Mouse (Mus musculus): Measurements from ENCODE around the gene Tmed4. TPM values are rescaled to one million over a fixed set of nuclear protein-coding genes. Genes with fewer than 3 reads are reported as not detected.
"Not testable (repeated sequence)": the region's sequence is repeated elsewhere in the genome, so short reads cannot be mapped to it uniquely, and the experiment has no call there.

Gene Tmed4
- total RNA-seq, 1 experiment from 2014 or later, result 39.8 TPM

DNA sequence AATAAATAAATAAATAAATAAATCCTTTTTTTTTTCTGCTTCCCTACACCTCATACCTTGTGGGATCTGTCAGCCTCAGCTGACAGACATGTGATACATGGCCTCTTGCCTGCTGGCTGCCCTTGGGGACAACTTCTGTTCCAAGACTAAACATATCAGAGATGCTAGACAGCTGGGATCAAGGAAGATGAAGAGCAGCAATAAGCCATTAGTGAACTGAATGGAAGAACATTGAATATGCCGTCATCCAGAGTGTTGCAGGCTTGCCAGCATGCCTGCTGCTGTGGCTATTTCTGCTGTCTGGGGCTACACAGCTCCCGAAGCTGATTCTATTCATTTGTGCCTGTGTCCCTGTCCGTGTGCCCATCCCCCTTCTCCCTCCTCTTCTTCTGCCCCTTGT lies 8.3 kb upstream of the Tmed4 start:
- no peak for ATAC-seq (ENCODE audit: extremely low read depth, insufficient number of reproducible peaks, low FRiP score, poor library complexity, severe bottlenecking)

DNA sequence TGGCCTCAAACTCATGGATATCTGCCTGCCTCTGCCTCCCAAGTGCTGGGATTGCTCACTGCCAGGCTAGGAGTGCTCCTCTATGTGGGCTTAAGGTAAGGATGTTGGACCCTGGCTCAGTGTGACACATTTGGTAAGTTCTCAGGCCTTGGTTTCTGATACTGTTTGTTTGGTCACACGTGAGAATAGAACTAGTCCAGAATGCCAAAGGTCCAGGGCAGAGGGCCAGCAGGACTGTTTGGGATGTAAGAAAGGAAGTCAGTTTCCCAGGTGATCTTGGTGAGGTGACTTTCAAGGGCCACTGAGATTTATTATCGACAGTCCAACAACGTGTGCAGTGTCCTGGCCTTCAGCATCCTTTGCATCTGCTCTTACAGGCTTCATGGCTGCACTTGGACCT lies 1.8 kb upstream of the Tmed4 start:
- ATAC-seq (ENCODE audit: extremely low read depth, insufficient number of reproducible peaks, low FRiP score, poor library complexity, severe bottlenecking), result no peak

DNA sequence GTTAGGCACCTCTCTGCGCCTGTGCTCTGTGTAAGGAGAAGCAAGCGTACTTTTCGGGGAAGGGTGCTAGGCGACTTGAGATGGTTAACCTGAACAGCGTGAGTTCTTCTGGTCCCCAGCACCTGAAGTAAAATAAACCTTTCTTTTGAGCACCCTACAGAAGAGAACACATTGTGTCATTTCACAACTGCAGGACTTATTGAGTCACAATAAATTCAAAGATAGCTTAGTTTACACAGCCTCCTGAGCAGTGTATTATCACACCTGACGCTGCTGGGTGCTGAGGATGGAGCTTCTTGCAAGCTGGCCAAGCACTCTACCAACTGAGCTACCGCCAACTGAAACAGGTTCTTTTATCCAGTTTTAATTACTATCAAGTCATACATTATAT lies 419 bp upstream of the Tmed4 start:
- ATAC-seq (ENCODE audit: extremely low read depth, insufficient number of reproducible peaks, low FRiP score, poor library complexity, severe bottlenecking), result no peak

DNA sequence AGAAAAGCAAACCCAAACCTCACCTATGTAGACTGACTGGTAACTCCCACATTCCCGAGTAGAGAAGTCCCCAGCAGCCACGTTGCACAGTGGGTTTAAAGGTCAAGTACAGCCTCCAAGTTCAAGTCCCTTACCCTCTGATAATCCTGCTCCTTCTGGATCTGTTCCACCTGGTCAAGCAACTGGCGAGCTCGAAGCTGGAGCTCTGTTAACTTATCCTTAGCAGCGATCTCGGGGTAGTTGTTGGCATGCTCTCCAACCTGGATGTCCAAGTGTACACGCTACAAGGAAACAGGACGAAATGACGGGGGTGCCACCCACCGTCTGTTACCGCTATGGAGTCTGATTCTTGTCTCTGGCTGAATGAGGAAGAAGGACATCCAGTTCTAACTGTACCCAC lies 1.1 kb downstream of the Tmed4 start:
- ATAC-seq (ENCODE audit: extremely low read depth, insufficient number of reproducible peaks, low FRiP score, poor library complexity, severe bottlenecking), result no peak

DNA sequence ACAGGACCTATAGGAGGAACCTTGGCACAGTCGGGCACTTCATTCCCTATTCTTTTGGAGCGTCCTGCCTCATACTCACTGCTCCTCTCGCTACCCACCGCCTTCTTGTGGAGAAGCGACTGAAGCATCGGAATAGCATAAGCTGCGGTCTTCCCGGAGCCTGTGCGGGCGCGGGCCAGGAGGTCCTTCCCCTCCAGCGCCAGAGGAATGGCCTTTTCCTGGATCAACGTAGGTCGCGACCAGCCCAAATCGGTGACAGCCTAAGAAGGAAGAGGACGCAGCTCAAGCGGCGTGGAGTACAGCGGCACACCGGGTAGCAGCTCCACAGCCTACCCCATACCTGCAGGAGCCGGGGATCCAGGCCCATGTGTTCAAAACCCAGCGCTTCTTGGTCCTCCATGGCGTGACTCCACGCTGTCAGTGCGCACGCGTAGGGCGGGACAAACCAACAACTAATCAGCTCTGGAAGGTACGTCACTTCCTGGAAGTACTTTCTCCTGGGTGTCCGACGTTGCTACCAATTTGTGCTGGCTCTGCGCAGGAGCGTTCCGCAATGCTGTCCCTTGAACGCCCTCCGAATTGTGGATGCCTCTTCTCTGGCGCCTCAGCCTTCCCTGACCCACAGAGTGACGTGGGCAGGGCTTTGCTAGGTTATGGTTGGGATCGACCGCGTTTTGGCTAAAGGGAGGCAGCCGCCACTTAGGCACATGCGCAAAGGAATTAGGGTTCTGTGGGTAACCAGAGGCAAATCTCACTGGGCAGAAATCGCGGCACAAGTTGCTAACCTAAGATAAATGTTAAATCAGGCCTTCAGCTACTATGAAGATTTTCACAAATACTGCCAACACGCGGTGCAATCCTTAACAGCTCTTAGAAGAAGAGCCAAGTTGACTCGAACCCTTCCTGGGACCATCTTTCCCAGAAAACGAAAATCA lies 7.1 kb downstream of the Tmed4 start, which contains the start of gene Ddx56:
TSS of gene Ddx56 (minus strand) at position 453 of the 935 bp plus-strand sequence.
- ATAC-seq (ENCODE audit: extremely low read depth, insufficient number of reproducible peaks, low FRiP score, poor library complexity, severe bottlenecking), result peak; percentile 98

- no peak for ATAC-seq (ENCODE audit: extremely low read depth, insufficient number of reproducible peaks, low FRiP score, poor library complexity, severe bottlenecking)
Measured at GRCm38 (mm10) chr11:6266621-6267020, 8.0 kb downstream of the Tmed4 start.

DNA sequence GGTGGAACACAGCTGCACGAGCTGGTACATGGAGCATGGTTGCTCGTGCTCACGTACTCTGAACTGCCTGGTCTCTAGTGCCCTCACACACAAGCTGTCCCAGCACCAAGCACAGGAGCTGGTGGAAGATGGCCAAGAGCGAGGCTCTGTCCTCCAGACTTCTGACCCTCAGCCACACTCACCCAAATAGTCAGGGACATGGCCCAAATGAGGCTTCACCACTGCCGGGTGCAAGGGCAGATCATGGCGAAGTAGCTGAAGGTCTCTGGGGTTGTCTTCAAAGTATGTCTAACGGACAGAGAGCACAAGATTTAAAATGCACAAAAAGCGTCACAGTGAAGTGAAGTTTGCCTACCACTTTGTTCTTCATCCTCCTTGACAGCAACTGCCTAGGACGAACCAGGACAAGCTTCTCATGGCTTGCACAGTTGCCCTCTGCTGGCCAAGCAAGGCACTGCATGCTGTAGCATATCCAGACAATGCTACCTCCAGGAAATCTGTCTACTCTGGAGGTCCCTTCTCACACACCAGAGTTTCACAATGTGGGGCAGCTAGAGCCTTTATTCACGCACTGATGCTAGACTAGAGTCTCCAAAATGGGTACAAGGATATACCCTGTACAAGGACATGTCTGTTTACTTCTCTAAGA lies 13.1 kb downstream of the Tmed4 start:
- ATAC-seq (ENCODE audit: extremely low read depth, insufficient number of reproducible peaks, low FRiP score, poor library complexity, severe bottlenecking), result peak; percentile 66; the same call in 1 of the 2 replicates

DNA sequence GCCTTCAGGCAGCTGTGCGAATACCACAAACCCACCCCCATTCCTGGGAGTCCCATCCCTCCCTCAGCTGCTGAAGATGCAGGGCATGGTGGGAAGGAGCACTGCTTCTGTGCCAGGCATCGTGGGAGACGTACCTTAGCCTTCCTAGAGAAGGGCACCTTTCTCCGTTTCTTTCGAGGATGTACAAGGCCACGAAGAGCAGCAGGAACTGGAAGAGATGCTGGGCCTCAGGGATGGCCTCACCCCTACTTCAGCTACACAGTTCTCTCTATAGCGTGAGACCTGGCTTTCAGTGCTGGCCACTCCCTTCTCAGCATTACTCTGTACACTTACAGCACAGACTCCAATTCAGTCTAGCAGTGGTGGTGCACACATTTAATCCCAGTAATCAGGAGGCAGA lies 15.3 kb downstream of the Tmed4 start:
- ATAC-seq (ENCODE audit: extremely low read depth, insufficient number of reproducible peaks, low FRiP score, poor library complexity, severe bottlenecking), result no peak

DNA sequence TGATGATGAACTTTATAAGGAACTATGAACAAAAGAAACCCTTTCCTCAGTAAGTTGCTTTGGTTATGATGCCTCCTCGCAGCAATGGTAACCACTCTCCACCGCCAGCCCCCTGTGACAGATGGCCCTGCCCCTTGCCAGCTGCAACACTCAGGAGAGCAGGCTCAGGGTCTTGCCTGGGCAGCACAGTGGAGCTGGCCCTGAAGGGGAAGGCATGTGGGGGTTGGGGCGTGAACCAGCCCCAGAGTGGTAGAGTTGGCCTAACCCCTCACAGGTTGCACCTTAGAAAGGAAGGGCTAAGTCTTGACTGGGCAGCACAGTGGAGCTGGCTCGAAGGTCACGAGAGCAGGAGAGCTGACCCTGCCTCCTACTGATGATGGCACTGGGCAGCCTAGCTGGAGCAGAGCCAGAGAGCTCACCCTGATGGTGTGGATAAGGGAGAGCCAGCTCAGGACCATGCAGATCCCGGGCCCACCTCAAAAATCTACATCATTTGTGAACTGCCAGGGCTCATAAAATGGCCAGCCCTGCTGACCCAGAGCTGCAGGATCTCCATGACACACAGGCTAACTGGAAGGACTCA lies 18.1 kb downstream of the Tmed4 start:
- no peak for ATAC-seq (ENCODE audit: extremely low read depth, insufficient number of reproducible peaks, low FRiP score, poor library complexity, severe bottlenecking)

GRCm38 (mm10) chr11:6254602-6255001 lies 20.1 kb downstream of the Tmed4 start:
- ATAC-seq (ENCODE audit: extremely low read depth, insufficient number of reproducible peaks, low FRiP score, poor library complexity, severe bottlenecking), result not testable (repeated sequence)

DNA sequence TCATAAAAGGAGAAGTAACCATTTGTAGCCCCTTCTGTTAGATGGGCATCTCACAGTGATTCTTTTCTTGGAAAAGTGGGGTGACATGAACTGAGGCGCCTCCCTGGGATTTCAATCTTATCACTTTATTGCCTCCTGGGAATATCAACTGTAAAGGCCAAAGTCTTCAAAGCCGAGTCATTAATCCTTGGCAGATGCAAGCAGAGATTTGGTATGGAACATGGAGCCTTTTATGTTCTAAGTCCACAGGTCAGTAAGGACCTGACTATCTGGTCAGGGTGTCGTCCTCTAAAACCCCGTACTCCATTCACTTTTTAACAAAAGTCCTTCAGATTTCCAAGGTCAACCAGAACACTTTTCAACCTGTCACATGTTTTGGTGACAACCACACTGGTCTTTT lies 21.8 kb downstream of the Tmed4 start:
- ATAC-seq (ENCODE audit: extremely low read depth, insufficient number of reproducible peaks, low FRiP score, poor library complexity, severe bottlenecking), result no peak

DNA sequence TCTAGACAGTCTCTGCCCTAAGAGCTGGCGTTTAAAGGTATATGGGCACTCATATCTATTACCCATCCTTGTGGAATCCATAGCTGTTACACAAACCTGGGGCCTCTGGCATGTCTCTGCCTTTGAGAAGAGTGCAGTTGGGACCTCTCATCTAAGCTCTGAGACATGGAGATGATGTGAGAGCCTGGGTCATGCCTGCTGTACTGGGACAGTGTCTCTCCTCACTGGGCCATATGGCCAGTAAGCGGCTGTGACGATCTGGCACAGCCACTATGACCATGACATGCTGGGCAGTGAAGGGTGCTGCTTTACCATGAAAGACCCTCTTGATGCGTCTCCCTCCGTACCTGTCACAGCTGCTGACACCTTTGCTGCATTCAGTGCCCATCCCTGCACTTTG lies 22.4 kb downstream of the Tmed4 start:
- no peak for ATAC-seq (ENCODE audit: extremely low read depth, insufficient number of reproducible peaks, low FRiP score, poor library complexity, severe bottlenecking)

DNA sequence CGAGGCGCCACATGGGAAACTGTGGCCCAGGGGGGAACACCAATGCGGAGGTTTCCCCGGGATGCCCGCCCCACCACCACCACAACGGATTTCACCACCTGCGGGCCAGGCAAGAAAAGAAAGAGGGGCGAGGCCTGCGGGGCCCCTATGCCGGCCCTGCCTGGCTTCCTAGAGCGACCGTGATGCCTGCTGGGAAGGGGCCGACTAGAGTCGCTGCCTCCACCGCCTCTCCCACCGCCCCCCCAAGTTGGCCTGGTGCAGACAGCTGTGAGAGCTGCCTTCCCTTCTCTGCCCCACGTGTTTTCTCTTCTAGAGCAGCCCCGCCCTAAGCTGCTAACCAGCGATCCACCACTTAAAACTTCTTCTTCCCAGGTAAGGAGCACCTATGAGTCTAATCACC lies 30.0 kb downstream of the Tmed4 start:
- no peak for ATAC-seq (ENCODE audit: extremely low read depth, insufficient number of reproducible peaks, low FRiP score, poor library complexity, severe bottlenecking)

GRCm38 (mm10) chr11:6233025-6233424 lies 41.6 kb downstream of the Tmed4 start:
- ATAC-seq (ENCODE audit: extremely low read depth, insufficient number of reproducible peaks, low FRiP score, poor library complexity, severe bottlenecking), result no peak

- ATAC-seq (ENCODE audit: extremely low read depth, insufficient number of reproducible peaks, low FRiP score, poor library complexity, severe bottlenecking), result no peak
Measured at GRCm38 (mm10) chr11:6230012-6230411, 44.7 kb downstream of the Tmed4 start, which contains the start of gene Npc1l1. TSS of gene Npc1l1 (minus strand) at chr11:6230143.

- ATAC-seq (ENCODE audit: extremely low read depth, insufficient number of reproducible peaks, low FRiP score, poor library complexity, severe bottlenecking), result no peak
Measured at GRCm38 (mm10) chr11:6224541-6225229, 50.0 kb downstream of the Tmed4 start.

DNA sequence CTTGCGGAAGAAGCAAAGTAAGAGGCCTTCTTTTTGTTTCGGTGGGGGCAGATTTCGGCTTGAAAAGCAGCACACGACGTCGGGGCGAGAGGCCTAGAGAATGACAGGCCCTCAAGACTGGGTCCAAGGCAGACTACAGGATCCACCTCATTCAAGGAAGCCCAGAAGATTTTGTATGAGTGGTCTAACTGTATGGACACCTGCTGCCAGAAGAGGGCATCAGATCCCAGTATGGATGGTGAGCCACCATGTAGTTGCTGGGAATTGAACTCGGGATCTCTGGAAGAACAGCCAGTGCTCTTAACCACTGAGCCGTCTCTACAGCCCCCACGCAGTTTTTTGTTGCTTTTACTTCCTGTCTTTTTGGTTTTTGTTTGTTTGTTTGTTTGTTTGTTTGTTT lies 52.5 kb downstream of the Tmed4 start:
- ATAC-seq (ENCODE audit: extremely low read depth, insufficient number of reproducible peaks, low FRiP score, poor library complexity, severe bottlenecking), result no peak

All from neutrophil, adult 5-6 weeks (primary cell).